Mouse (Mus musculus): ENCODE results near the gene Tacr1.

The Tacr1 gene

GRCm38 (mm10) chr6:82525107-82525867, 123.2 kb downstream of the Tacr1 start:
- no peak for DNase-seq (ENCODE audit: low spot score)

GRCm38 (mm10) chr6:82528631-82529030, 126.5 kb downstream of the Tacr1 start:
- DNase-seq (ENCODE audit: low spot score) = no peak

- no peak for DNase-seq (ENCODE audit: low spot score)
Measured at GRCm38 (mm10) chr6:82536641-82537040, 134.5 kb downstream of the Tacr1 start.

- DNase-seq (ENCODE audit: low spot score) = peak; percentile 32
Measured at GRCm38 (mm10) chr6:82549270-82549669, 147.1 kb downstream of the Tacr1 start.

- DNase-seq (ENCODE audit: low spot score) = no peak
Measured at GRCm38 (mm10) chr6:82575445-82575844, 173.3 kb downstream of the Tacr1 start.

- DNase-seq (ENCODE audit: low spot score) = no peak
Measured at GRCm38 (mm10) chr6:82585396-82585795, 183.3 kb downstream of the Tacr1 start.

GRCm38 (mm10) chr6:82589387-82589786, 187.3 kb downstream of the Tacr1 start:
- DNase-seq (ENCODE audit: low spot score) = no peak

GRCm38 (mm10) chr6:82595461-82596090, 193.4 kb downstream of the Tacr1 start:
- DNase-seq (ENCODE audit: low spot score) = no peak

GRCm38 (mm10) chr6:82603228-82603627, 201.1 kb downstream of the Tacr1 start:
- DNase-seq (ENCODE audit: low spot score) = no peak

GRCm38 (mm10) chr6:82603665-82604064, 201.5 kb downstream of the Tacr1 start:
- DNase-seq (ENCODE audit: low spot score) = no peak

- no peak for DNase-seq (ENCODE audit: low spot score)
Measured at GRCm38 (mm10) chr6:82604791-82605190, 202.7 kb downstream of the Tacr1 start.

- DNase-seq (ENCODE audit: low spot score) = no peak
Measured at GRCm38 (mm10) chr6:82608756-82609155, 206.6 kb downstream of the Tacr1 start.

- DNase-seq (ENCODE audit: low spot score) = no peak
Measured at GRCm38 (mm10) chr6:82609339-82609926, 207.3 kb downstream of the Tacr1 start.

All from testis, postnatal 14 days (tissue).